Mouse (Mus musculus) activated CD4-positive, CD25-positive, alpha-beta regulatory T cell, adult 4 months (primary cell): ENCODE results near the gene Mecr. TPM values are rescaled to one million over a fixed set of nuclear protein-coding genes. Genes with fewer than 3 reads are reported as not detected.
A peak's percentile ranks its signal among the peaks of the same experiment; 100 is the strongest.

Experiments
- ATAC-seq: one replicate; pipeline ENCODE4 v1.8.0; 2017
- polyA plus RNA-seq, 2 experiments: library from polyadenylated mRNA; unstranded; fragments of 100-300 nt; shearing (Covaris generic); gene quantifications; one replicate each; pipeline ENCODE4 v1.2.1; 2017

Gene Mecr
- polyA plus RNA-seq, 2 experiments from 2014 or later: 27.4 to 30.5 TPM

GRCm38 (mm10) chr4:131897109-131897508, 53.8 kb downstream of the Mecr start:
- no peak for ATAC-seq

DNA sequence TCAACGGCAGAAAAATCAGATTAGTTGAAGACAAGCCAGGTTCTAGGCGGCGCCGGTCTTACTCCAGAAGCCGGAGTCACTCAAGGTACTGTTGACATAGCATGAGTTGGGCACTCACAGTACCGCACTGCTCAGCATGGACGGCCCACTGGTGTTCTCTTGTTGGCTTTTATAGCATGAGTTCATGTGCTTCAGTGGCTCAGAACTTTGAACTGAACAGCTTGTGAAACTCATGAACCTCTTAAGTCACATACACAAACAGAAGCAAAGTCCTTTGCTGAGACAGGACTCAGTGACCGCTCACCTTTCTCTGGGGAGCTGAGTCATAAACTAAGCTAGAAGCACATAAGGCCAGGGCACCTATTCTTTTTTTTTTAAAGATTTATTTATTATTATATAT, 54.5 kb downstream of the Mecr start:
- ATAC-seq: no peak

- no peak for ATAC-seq
Measured at GRCm38 (mm10) chr4:131898503-131899179, 55.4 kb downstream of the Mecr start.

GRCm38 (mm10) chr4:131899180-131899554, 55.9 kb downstream of the Mecr start:
- no peak for ATAC-seq

- peak; percentile 36 for ATAC-seq
Measured at GRCm38 (mm10) chr4:131901090-131901489, 57.8 kb downstream of the Mecr start.

DNA sequence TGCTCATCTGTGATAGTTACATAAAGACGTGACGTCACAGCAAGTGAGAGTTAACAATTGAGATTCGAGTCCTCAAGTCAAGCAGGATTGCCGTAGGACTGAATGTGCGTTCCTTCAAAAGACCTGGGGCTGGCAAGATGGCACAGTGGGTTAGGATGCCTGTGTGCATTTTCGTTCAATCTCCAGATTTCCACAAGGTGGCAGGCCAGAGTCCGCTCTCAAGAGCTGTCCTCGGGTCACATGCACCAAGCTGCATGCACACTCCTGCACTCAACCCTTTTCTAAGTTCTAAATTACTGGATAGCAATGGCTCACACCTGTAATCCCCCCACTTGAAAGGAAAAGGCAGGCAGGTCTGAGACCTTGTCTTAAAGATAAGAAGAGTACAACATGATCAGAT, 61.2 kb downstream of the Mecr start:
- no peak for ATAC-seq

GRCm38 (mm10) chr4:131906423-131906822, 63.2 kb downstream of the Mecr start:
- no peak for ATAC-seq

DNA sequence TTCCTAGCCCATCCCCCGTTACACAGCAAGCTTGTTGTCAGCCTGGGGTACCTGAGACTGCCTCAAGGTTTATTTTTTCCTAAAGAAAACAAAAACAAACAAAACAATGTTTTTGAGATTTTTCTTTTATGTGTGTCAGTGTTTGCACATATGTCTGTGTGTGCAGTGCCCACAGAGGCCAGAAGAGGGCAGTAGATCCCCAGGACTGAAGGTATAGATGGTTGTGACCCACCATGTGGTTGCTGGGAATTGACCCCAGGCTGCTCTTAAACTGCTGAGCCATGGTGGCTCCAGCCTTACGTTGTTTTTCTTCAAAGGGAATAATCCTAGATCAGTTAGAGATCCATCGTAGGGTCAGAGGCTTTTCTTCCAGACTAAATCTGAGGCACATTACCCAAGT, 64.6 kb downstream of the Mecr start:
- ATAC-seq: no peak

DNA sequence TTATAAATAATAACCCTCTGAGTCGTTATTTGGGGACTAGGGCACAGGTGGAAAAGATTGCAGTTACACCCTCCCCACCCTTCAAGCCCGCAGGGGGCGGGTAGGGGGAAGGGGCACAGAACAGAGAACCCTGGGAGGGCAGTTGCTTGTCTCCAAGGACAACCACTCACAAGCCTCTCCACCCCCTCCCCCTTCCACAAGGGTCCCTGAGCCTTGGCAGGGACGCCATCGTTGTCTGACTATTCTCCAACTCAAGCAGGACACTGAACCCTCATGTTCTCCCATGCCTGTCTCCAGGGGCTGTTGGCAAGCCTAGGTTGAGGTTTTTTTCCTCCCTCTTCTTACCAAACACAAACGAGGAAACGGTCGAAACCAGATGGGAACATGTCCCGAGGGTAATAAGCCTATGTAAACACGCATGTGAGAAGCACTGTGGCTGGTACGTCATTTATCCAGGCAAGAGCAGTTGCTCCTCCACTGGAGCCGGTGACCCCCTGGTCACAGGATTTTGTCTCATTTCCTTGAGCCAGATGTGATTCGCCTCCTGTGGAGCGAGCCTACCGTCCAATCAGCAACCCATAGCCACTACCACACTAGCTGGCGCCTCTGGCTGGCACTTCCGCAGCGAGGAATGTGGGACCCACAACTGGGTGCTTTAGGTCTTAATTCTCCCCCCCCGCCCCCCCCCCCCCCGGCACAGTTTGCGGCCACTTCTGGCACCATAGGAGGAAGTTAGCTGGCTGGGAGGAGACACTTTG, 67.1 kb downstream of the Mecr start:
- ATAC-seq: no peak

- ATAC-seq: no peak
Measured at GRCm38 (mm10) chr4:131911521-131911920, 68.3 kb downstream of the Mecr start.

- no peak for ATAC-seq
Measured at GRCm38 (mm10) chr4:131913526-131913925, 70.3 kb downstream of the Mecr start.

DNA sequence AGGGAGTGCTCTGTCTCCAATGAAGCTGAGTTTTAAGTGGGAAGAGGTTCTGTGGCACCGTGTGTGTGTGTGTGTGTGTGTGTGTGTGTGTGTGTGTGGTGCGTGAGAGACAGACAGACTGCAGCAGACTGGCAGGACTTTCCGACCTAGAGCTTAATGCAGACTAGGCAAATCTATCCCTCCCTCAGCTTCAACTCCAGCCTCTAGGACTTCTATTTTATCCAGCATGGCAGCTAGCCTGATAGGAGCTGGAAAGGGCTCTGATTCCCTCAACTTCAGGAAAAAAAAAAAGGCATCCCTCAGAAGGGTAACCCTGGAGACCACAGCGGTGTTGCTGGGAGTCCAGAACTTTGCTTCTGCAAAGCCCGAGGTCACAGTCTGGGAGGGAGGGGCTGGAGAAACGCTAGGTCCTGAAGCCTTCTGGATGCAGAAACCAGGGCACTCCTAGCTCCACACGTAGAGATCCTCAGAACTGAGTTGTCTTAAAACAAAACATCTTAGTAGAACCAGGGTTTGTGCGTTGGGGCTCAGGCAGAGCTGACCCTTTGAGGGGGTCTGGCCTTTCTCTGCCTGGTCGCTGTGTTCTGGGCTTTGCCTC, 70.9 kb downstream of the Mecr start:
- ATAC-seq: no peak

DNA sequence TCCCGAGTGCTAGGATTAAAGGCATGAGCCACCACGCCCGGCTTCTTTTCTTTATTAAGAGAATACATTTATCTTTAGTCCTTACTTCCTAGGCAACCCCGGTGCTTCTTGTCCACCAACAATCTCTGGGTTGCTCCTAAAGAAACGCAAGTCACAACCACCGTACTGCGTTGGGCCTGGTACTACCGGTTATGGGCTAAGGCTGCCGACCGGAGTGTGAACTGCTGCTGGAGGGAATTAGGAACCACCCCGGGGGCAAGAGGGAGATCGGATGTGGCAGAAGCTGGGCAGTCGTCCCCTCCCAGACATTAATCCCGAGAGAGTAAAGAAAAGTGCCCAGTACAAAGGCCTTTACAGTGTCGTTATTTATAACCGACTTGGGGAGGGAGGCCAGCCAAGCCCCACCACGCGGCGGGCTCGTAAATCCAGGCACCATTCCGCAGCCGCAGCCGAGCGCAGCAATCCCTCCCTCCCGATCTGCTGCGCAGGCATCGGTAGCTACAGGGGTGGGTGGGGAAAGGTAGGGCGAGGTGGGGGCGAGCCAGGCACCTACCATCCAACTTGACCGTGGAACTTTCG, 71.7 kb downstream of the Mecr start:
- ATAC-seq: no peak

DNA sequence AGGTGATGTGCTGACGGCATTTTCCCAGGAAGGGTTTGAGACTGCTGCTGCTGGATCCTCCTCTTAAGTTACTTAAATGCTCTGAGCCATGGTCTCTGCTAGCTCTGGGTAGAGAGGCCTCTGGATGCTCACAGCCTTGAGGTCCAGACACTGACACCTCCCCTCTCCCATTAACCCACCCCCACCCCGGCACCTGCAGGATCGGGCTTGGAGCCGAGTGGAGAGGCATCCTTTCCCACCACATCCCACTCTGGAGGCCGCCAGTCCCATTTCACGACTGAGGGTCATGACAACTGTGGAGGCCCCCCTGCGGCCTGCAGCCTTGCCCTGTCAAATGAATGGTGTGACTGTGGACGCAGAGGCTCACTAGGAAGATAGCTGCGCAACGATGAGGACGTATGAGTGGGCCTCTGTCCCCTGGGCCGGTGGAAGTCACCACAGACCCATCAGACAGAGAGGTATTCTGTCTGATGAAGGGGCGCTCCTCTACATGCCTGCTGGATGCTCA, 72.6 kb downstream of the Mecr start:
- ATAC-seq: no peak

DNA sequence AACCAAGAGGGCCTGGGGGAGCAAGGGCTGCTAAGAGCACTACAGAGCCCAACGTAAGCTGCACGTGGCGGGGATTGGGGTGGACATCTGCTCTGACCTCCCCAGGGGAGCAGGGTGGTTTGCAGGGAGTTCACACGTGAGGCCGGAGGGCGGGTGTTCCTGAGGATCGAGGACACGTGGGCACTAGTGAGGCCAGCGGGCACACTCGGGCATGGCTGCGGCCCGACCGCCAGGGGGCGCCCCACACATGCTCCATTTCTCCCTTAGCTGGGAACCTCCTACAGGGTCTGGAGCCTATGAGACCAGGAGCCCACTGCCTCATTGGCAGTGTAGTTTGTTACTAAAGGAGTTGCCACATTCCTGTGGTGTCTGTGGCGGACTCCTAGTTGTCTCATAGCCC, 73.2 kb downstream of the Mecr start:
- no peak for ATAC-seq

GRCm38 (mm10) chr4:131917010-131917555, 73.8 kb downstream of the Mecr start:
- ATAC-seq: no peak

Other genes with a start within 250 kb of the Mecr start
- under 1 TPM in 1 of 2 experiments, not detected in 1; 0.10 TPM for gene Ptpru, start 5.2 kb upstream of the Mecr start, polyA plus RNA-seq
- gene Srsf4, start 30.1 kb downstream of the Mecr start, polyA plus RNA-seq: 10 to 100 TPM; 10.8 to 12.2 TPM
- not detected for gene Tmem200b, start 78.3 kb downstream of the Mecr start, polyA plus RNA-seq
- not detected for gene Gm10300, start 231.2 kb downstream of the Mecr start, polyA plus RNA-seq
- 10 to 100 TPM; 26.9 to 27.1 TPM for gene Epb41, start 231.9 kb downstream of the Mecr start, polyA plus RNA-seq